Mouse (Mus musculus) cerebellum, postnatal 25 days (tissue): ENCODE results near the gene Prkch.

Experiments used
- DNase-seq, 2 experiments: peaks; one replicate each; pipeline ENCODE4 v3.0.0; 2021; ENCODE audit warnings: mixed read lengths in 2 of 2

The Prkch gene

DNA sequence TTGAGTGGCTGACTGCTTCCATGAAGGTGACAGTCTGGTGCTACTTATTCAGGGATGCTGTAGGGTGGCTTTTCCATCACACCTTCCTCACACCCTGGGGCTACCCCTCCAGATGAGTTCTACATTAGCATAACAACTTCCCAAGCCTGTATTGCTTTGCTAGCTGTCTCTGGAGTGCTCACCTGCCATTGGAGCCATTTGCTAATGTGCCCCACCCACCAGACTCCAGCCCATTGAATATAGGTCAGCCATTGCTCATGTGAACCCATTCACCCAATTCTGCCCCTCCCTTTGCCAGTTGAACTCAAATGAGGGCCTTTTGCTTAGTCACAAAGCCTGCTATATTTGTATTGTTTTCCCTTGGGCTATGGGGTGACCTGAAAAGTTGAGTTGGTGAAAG, 135.2 kb downstream of the Prkch start:
- DNase-seq: no peak

DNA sequence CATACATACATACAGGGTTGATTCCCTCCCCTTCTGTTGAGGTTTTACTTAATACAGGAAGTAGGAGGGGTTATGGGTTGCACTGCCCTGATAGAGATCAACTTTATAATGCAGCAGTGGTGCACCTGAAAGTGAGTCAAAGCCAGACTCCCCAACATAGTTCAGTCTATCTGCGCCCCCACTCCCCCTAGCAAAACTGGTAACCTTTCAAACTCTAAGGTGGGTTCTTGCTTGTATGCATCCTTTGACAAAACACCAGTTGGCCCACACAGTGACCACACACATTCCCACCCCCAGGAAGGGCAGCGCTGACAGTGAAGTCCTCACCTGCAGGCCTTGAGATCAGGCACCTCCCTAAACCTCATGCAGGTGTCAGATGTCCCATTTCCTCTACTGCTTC, 135.9 kb downstream of the Prkch start:
- DNase-seq: no peak

DNA sequence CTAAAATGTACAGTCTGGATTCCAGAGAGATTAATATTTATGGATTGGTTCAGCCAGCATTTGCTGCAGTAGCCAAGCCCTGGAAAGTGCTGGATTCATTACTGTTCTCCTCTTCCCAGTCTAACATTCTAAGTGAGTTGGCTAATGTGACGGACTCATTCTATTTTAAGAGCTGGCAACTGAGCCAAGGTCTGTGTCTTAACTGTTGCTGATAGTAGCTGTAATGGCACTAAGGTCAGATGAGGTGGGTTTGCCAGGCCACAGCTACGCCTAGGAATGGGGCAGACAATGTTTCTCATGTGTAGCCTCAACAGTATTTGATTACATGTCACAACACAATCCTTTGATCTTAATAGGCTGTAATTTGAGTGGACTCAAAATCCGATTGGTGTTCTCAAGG, 137.5 kb downstream of the Prkch start:
- DNase-seq: no peak

- no peak for DNase-seq
Observed at GRCm38 (mm10) chr12:73723067-73723466, 138.5 kb downstream of the Prkch start.

DNA sequence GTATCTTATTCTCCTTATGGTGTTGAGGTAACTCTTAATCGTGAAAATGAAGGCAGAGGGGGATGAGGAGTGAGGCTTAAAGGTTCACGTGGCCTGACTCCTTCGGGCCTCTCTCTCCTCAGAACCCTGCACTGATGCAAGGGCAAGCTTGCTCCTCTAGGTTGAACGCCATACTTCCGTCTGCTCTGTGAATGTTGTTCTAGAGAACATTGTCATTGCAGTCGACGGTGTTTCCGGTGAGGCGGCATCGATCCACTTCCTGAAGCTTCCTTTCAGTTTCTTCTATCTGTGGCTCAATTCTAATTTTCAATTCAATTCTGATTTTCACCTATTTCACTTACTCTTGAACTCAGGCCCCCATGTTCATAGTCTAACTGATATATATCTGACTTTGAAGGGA, 139.3 kb downstream of the Prkch start:
- DNase-seq: no peak

DNA sequence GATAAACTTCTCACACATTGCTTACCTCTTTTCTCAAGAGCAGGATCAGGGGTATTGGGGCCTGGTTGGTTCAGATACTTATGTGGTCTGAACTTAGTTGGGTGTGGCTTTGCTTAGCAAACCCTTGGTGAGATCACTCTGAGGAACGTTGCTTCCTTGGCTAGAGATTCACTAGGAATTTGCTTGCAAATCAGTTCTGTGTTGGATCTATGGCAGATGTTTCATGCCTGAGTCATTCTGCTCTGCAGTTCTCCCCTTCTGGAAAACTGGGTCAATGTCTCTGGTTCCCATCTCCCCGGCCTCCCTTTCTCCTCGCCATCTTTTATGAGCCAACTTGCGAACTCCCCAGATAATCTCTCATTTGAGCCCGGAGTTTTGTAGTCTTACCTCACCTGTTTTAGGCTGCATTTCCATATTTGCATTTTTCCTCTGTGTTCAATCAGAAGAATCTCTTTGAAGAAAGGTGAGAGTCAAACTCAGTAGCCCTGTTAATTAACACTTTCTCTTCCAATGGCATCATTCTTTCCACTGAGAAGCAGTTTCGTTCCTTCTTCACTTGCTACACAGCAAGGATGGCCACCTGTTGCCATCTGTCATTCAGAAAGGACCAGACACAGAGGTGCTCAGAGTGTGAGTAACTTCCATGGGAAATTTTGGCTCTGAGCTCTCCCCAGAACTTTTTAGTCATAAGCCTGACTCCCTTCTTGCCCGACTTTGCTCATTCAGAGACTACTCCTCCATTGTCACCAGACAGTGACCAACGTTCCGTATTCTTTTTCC, 141.4 kb downstream of the Prkch start:
- no peak for DNase-seq

DNA sequence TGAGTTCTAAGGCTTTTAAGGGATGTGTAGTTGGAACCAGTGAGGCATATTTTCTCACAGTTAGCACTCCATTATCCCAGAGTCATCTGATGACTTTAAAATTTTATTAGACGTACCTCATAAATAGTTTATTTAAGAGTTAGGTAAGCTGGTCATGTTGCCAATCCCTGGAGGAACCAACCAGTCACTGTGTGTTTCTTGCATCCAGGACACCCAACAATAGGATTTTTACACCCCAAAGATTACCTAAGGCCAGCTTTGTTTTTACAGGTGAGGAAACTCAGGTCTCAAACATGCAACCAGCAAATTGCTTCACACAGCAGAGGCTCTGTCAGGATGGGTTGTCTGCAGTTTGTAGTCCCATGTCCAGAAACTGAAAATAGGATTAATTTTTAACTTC, 142.4 kb downstream of the Prkch start:
- no peak for DNase-seq

GRCm38 (mm10) chr12:73730603-73731002, 146.0 kb downstream of the Prkch start:
- peak in 1 of 2 experiments; percentile 27 for DNase-seq

DNA sequence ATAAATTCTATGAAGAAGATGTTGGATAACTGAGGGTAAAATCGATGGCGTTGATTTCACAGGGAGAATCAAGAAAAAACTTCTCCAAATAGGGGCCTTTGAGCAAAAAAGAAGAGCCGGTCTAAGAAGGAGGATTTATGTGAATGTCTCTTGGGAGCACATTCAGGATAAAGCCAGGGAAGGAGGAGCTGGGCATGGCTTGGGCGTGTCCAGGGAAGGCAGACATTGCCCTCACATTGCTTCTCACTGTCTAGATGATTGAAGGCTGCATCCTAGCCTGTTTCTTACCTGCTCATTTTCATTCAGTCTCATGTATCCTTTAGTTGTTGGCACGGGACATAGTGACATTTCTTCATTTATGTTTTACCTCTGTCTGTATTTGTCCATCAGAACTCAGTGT, 146.5 kb downstream of the Prkch start:
- no peak for DNase-seq

DNA sequence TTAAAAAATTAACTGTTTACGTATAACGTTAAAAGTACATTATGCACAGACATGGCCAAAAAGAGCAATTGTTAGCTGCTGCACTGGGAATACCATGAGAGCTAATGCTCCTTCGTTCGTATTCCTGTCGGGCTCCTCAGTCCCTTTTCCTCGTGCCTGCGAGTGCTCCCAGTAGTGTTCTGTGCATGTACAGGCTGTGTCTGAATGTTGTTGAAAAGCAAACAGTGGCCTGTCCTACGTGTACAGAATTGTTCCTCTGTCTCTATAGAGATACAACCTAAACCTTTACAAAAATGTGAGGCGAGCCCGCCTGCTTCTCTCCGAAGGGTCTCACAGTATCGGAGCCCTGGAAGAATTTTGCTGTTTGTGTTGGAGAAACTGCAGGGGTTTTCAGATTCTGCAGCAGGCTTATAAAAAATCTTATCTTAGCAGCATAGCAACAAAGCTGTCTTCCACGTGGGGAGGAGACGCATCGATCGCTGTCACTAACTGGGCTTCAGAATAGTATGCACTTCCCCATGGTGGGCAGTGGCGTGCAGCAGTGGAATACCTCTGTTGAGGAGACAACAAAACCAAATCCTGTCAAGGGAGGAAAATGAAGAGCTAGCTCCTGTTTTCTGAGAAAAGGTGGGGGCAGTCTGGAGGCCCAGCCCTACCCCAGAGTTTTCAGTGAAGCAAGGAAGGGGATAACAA, 147.4 kb downstream of the Prkch start:
- no peak for DNase-seq

DNA sequence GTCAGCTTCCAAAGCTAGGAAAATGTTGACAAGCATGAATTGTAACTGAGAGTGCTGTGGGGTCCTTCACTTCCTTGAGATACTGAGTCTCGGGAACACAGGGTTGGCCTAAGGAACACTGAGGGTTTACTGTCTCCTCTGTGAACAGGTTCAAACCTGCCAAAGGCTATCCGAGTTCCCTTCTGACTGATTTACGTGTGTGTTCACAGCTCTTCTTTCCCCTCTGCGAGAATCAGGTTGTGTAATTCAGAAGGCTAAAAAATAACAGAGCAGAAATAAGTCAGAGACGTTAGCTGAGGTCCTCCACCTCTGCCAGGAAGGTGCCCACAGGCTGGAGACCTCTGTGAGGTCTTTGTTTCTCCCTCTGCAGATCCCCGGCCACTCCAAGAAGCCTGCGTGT, 148.3 kb downstream of the Prkch start:
- no peak for DNase-seq

GRCm38 (mm10) chr12:73736931-73737330, 152.3 kb downstream of the Prkch start:
- DNase-seq: no peak

DNA sequence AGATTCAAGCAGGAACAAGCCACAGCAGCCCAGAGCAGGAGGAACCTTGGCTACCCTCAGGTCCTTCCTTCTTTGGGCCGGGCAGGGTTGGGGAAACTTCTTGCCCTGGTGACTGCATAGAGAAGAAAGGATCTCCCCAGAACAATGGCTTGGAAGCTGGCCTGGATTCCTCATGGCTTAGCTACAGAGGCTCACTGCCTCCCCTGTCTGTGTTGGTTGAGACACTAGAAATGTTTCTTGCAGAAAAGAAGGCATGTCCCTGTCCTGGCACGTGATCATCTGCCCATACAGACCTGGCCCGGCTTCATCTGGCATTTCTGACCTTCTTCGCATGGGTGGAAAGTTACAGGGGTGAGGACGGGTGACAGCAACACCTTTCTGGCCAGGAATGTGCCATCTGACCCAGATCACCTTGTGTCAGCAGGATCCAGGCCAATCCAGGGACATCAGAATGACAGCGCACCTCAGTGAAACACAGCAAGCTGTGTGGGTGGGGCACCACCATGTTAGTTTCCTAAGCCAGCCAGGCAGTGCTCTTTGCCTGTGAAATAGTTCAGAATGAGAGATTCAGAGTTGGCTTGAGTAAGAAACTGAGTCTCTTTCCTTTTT, 155.1 kb downstream of the Prkch start:
- DNase-seq: no peak

DNA sequence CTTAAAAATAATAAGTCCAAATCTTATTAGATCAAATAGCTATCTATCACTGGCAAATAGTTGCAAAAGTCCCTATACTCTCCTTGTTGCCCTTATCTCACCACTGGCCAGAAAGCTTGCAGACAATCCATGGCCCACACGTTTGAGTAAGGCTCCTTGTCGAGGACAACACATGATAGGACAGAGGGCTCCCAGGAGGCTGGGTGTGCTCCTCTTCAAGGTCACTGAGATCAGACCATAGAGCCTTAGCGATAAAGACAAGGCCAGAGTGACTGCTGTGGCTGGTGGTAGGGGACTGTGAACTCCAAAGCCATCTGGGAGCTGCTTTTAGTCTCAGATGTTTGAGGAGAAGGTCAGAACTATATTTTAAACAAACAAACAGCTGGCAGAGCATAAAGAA, 158.0 kb downstream of the Prkch start:
- DNase-seq: no peak

GRCm38 (mm10) chr12:73743087-73743486, 158.5 kb downstream of the Prkch start:
- DNase-seq: no peak

DNA sequence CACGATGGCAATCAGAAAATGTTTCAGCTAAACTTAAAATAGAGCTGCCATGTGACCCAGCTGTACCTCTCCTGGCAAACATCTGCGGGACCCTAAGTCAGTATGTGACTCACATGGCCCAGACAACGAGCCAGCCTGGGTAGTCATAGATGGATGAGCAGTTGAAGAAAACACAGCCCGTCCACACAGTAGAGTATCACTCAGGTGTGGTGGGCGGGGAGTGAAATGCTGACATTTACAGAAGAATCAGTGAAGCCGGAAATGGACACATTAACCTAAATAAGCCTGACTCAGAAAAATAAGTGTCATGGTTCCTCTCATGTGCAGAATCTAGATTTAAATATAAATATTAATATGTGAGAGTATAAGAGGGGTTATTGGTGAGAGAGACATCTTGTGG, 161.5 kb downstream of the Prkch start:
- no peak for DNase-seq

DNA sequence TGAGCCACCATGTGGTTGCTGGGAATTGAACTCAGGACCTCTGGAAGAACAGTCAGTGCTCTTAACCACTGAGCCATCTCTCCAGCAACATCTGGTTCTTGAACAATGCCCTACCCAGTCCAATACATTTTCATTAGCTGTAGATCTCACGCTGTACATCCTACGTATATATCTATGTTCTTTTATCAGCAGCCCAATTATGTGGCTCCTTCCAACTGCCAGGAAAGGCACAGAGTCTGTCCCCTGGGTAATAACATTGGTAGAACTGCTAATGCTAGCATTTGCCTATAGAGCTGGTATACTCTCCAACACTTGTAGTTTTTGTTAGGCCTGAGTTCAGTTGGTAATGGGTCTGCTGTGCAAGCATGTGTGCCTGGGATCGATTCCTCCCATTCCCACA, 163.8 kb downstream of the Prkch start:
- no peak for DNase-seq

DNA sequence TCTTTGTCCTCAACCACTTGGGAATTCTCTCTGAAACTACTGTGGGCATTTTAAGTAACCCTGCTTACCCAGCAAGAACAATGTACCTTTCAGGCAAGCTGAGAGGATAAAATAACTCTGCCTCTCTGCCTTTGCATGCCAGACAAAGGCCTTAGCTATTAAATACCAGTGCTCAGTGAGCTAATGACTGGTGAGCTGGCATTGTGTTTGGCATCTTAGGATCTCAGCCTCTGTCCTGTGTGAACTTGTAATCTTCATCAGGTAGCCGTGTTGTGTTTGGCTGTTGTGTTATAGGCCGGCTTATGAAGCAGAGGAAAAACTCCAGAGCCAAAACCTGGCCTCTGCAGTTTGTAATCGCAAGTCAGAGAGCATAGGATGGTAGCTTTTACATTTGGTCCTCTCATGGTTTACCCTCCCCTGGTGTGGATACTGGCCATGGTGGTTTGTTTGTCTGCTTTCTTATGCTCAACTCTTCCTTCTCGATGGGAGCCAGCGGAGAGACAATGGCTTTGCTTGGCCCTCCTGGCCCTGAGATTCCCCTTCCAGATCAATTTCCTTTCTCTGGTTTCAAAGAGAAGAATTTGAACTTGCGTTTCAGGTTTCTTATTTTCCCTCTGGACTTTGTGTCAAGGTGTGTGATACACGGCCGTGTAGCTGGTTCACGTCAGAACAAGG, 170.0 kb downstream of the Prkch start:
- DNase-seq: no peak

- DNase-seq: peak in 1 of 2 experiments; percentile 22
Observed at GRCm38 (mm10) chr12:73755646-73756045, 171.1 kb downstream of the Prkch start.

- DNase-seq: no peak
Observed at GRCm38 (mm10) chr12:73756527-73756926, 171.9 kb downstream of the Prkch start.

GRCm38 (mm10) chr12:73762001-73762400, 177.4 kb downstream of the Prkch start:
- no peak for DNase-seq

GRCm38 (mm10) chr12:73762762-73763161, 178.2 kb downstream of the Prkch start:
- peak in 1 of 2 experiments; percentile 43 for DNase-seq
